Mouse (Mus musculus): ENCODE data around the gene Ccdc6.
"Not testable (repeated sequence)": the region's sequence is repeated elsewhere in the genome, so short reads cannot be mapped to it uniquely, and the experiment has no call there.

Ccdc6 gene

GRCm38 (mm10) chr10:70220971-70221370 is 124.0 kb downstream of the Ccdc6 start:
- DNase-seq (ENCODE audit: low read depth) = no peak

DNA sequence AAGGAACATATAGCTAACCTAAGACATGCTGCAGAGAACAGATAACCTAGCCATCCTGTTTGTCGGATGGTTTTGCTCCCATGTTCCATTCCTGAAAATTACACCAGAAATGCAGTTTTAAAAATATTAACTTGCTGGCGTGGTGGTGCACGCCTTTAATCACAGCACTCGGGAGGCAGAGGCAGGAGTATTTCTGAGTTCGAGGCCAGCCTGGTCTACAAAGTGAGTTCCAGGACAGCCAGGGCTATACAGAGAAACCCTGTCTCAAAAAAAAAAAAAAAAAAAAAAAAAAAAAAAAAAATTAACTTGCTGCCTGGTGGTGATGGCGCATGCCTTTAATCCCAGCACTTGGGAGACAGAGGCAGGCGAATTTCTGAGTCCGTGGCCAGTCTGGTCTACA is 125.3 kb downstream of the Ccdc6 start:
- DNase-seq (ENCODE audit: low read depth) = not testable (repeated sequence)

- DNase-seq (ENCODE audit: low read depth) = no peak
Observed at GRCm38 (mm10) chr10:70224571-70224970, 127.7 kb downstream of the Ccdc6 start.

GRCm38 (mm10) chr10:70225760-70226159 is 128.8 kb downstream of the Ccdc6 start:
- DNase-seq (ENCODE audit: low read depth) = no peak

DNA sequence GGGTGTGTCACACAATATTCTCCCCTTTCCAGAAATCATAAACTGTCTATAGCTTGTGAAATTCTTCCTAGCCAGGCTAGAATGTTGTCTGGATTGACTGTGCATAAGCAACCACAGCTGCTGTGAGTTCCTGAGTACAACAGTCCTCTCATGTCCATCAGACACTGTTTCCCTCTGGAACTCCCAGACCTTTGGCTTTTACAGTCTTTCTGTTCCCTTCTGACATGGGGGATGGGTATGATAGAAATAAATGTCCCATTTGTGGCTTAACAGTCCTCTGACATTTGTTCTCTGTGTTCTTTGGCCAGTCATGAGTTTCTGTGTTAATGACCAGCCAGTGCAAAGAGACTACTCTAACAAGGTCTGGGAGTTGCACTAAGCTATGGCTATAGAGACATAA is 129.7 kb downstream of the Ccdc6 start:
- DNase-seq (ENCODE audit: low read depth) = no peak

DNA sequence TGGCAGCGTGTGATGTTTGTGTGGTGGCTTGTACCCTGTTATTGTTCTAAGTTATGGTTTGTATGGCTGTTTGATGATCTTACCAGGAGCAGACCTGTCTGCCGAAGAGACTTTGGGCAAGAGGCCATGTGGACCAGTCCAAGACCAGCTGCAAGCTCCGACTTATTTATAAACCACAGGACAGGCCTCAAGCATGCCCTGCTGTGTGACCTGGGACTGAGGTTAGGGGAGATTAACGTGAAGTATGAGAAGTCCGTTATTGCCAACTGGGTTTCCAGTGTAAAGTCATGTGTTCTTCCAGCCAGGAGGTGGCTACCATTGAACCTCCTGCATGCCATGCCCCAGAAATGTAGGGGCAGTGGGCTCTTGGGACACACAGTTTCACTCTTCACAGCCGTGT is 133.4 kb downstream of the Ccdc6 start:
- no peak for DNase-seq (ENCODE audit: low read depth)

- DNase-seq (ENCODE audit: low read depth) = no peak
Observed at GRCm38 (mm10) chr10:70237936-70238335, 141.0 kb downstream of the Ccdc6 start.

All from c-Kit-positive CD71-positive TER-119-negative erythroid progenitor cells, embryonic 14.5 days (primary cell).